Mouse (Mus musculus) kidney, postnatal 4 days (tissue): Measurements from ENCODE around the gene Card10.

Source experiments
- DNase-seq, 2 experiments: peaks; one replicate each; pipeline ENCODE4 v3.0.0; 2021; ENCODE audit warnings: mixed read lengths in 2 of 2

The Card10 gene

DNA sequence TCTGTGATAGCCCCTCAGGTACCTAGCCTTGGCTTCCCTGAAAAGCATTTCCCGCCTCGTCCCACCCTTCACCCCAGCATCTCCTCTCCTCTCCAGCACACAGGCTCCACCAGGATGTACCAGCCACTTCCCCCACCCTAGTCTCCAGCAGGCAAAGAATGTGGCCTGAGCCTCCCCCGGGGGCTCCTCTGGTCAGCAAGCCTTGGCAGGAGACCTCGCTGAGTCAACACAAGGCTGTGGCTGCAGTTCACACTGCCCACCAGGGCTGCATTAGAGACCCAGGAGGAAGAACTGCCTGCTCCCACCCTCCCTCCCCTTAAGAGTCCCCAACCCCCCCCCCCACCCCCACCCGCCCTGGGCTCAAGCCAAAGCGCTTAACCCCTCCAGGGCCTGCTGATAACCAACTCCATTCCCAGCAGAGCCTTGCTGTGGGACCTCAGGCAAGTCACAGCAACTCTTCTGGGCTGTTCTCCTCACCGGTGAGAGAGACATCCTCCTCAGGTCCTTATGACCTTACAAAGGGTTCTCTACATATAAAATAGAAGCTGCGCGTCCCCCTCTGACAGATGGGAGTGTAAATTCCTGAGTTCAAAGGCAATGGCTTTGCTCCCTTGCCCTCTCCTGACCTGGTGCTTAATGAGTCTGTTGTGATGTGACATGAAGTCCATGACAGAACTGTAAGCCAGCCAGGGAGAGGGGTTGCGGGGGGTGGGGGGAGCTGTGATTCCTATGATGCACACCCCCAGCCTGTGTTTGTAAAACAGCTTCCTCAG, 31.6 kb upstream of the Card10 start:
- peak; percentile 69 to 82 for DNase-seq

DNA sequence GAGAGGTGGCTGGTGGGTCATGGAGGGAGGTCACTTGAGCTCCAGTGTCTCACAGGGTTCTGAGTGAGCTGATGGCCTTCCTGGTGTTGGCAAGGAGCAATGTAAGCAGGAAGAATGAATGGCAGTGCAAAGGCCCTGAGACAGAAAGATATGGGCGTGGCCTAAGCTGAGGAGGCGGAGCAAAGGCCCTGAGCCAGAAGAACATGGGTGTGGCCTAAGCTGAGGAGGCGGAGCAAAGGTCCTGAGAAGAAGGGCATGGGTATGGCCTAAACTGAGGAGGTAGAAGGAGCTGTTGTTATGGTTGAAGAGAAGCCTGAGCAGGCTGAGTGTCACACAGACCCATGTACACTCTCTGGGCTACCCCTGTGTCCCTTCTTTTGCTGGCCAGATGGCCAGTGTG, 30.7 kb upstream of the Card10 start:
- DNase-seq, result peak in 1 of 2 experiments; percentile 55

DNA sequence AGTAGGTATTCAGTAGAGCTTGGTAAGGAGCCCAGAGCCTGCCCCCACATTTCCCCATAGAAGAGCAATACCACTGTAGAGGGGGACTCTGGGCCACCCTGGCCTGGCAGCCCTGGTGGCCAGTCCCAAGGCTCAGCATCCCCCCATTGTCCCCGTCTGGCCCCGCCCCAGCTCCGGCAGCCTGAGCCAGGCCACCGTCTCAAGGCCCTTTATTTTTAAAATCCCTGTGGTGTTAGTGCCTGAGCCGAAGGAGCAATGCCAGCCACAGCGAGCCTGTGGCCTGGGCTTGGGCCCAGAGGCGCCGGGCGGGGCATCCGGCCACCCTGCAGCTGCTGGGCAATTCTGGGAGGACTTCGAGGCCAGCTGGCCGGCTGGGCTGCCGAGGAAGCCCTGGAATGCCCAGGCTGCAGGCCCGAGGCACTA, 29.9 kb upstream of the Card10 start:
- DNase-seq, result peak; percentile 82 to 90

GRCm38 (mm10) chr15:78831720-78832657, 29.1 kb upstream of the Card10 start:
- peak; percentile 77 to 88 for DNase-seq

GRCm38 (mm10) chr15:78830742-78831719, 28.2 kb upstream of the Card10 start:
- DNase-seq, result peak in 1 of 2 experiments; percentile 53

GRCm38 (mm10) chr15:78829636-78830035, 26.8 kb upstream of the Card10 start:
- no peak for DNase-seq

DNA sequence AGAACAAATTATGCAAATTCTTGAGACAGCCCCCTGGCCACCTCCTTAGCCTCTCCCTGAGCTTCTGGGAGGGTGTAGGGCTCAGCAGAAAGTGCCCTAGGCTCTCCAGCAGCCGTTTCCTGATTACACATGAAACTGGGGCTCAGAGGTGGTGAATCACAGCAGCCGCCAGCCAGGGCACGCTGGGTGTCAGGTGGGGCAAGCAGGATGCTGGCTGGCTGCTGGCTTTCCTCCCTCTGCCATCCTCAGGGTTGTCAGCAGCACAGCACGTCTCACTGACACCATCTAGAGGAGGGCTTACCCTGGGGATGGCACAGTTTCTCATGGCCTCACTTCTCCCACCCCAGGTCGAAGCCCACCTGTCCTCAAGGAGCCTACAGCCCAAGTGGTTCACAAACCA, 25.5 kb upstream of the Card10 start:
- DNase-seq, result peak in 1 of 2 experiments; percentile 44

DNA sequence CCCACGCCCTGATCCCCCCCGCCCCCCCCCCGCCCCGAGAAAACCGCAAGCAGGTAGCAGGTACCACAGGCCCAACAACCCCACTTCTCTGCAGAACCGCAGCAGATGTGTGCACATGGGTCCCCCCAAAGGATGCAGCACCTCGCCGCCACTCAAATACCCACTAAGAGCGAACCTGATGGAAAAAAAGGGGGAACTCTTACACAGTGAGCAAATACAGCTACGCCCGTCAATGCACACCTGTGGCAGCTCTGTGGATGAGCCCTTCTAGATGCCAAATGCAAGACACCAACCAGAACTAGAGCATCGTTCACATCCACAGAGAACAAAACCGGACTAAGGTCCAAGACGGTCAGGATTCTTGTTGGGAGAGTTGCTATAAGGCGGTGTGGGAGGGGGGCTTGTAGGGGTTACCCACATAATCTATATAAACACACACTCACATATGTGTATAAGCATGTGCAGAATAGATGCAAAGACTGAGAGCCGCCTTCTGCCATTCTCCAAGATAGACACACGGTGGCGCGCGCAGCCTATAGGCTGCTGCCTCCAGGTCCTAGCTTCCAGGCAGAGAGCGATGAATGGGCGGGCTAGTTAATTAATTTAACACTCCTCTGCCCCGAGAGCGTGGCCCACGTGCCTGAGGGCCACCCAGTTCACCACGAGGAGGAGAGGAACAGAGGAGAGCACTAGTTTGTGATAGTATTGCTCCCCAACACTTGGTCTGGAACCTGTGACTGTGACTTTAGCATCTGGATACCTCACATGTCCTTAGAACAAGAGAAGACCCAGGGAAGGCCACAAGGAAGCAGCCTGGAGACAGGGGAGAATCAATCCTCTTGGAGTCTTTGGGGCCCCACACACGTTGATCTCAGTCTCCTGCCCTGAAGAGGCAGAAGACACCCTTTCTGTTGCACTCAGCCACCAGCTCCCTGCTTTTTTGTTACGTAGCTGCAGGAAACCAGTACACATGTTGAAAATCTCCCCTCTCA, 23.7 kb upstream of the Card10 start:
- peak; percentile 83 to 89 for DNase-seq

DNA sequence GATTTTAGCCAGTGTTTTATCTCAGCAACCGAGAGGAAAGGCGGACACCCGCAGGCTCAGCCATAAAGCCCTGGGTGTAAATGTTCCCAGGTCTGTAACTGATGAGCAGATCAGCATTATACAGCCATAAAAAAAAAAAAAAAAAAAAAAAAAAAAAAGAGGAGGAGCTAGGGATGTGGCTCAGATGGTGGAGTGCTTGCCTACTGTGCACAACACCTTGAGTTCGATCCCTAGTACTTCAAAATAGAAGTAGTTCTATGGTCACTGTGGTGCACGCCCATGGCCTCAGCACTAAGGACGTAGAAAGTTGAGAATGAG, 13.2 kb upstream of the Card10 start:
- DNase-seq, result no peak

- no peak for DNase-seq
Observed at GRCm38 (mm10) chr15:78815314-78816073, 12.7 kb upstream of the Card10 start.

- no peak for DNase-seq
Observed at GRCm38 (mm10) chr15:78813603-78814002, 10.8 kb upstream of the Card10 start.

- no peak for DNase-seq
Observed at GRCm38 (mm10) chr15:78810146-78810545, 7.3 kb upstream of the Card10 start.

GRCm38 (mm10) chr15:78809739-78810138, 6.9 kb upstream of the Card10 start:
- no peak for DNase-seq

DNA sequence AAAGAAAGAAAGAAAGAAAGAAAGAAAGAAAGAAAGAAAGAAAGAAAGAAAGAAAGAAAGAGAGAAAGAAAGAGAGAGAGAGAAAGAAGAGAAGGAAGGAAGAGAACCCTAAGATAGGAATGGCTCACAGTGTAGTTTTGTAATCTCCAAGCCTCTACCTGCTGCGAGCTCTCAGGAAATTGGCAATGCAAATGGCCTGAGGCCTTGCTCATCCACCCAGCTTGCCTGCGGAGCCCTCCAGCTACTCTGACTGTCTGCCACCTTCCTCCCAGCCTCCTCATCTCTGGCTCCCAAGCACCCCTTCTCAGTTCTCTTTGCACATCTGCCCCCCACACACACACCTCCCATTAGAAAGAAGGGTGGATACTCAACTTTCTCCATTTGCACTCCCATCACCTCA, 6.1 kb upstream of the Card10 start:
- no peak for DNase-seq

DNA sequence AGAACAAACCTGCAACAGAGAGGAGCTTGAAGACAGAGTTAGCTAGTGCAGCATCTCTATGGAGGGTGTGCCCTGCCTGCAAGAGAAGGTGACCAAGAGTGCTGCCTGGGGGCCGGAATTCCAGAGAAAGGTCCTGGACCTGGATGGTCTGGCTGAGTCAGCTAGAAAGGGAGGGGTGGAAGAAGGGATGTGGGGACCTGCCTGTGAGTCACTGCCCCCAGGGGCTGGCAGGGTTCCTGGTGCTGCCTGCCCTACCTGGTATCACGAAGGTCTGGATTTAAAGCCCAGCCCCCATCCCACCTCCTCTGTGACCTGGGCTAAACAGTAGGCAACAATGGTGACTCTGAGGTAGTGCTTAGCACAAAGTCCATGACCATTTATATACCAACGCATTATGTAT, 4.3 kb upstream of the Card10 start:
- peak in 1 of 2 experiments; percentile 62 for DNase-seq

DNA sequence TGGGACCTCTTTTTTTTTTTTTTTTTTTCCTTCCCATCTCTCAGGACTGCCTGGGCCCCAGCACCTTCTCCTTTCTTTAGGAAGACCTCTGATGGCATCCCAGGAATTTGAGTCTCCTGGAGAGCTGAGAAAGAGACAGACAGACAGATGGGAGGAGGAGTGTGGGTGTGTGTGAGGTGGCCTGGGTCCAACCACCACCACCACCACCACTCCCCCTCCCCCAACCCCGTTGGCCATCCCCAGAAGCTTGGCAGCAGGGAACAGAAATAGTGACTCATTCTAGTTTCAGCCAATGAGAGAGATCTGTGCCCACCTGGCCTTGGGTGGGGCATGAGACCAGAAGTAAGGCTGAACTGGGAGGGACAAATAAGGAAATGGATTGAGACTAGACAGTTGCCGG, 3.8 kb upstream of the Card10 start:
- peak in 1 of 2 experiments; percentile 51 for DNase-seq

DNA sequence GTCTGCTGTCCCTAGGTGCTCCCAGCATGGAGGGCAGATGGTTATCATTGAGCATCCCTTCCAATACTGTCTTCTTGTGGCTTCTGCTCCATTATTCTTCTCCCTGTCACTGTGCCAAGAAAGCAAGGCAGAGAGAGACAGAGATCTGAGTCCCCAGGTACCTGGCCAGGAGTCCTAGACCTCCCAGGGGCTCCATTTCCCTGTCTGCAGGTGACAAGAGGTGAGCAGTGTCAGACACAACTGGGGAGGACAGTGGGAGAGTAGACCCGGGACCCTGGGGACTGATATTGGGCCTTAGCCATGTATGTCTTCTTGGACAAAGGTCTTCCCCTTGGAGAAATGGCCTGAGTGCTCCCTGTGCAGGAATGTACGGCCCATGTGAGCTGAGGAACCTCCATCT, 2.5 kb upstream of the Card10 start:
- no peak for DNase-seq

GRCm38 (mm10) chr15:78804326-78804725, 1.5 kb upstream of the Card10 start:
- peak; percentile 53 to 68 for DNase-seq

DNA sequence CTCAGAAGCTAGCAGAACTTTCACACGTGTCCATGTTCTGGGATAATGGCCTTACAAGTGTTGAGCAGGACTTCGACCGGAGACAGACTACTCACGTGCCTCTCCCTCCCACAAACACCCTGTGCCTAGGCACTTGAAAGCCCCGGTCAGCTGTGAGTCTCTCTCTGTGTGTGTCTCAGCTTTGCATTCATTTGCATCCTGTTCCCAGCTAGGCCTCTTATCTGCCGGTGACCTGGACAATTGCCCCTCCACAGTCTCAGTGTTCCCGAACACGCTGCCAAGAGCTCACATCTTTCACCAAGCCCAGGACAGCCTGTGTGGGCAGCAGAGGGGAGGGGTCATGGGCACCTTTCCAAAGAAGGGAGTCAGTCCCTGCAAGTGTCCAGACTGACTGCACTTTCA, 658 bp upstream of the Card10 start:
- peak; percentile 67 to 78 for DNase-seq

DNA sequence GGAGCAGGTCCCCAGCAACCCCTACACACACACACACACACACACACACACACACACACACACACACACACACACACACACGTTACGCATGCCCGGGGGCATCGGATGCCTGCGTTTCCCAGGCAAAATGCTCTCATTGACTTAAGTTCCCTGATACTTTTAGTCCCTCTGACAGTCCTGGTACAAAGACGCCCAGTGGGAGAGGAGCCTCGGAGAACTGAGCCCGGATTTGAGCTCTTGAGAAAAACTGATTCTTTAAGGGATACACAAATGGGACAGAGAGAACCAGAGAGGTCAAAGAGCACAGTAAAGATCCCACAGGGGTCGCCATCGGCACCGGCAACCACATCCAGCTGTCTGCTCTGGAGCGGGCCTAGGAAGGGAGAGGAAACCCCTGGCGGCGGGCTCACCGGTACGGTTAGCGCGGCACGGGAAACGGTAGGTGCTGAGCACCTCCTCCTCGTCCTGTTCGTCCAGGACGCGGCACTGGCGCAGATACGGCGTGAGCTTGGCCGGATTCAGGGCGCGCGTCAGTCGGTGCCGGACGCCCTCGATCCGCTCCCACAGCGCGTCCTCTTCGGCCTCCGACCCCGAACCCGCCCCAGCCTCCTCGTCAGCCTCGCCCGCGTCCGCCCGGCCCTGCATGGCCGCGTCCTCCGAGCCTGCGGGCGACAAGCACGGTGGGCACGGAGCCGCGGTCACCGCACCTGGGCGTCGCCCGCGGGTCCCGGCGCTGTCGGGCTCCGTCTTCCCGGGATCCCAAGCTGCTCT, 686 bp downstream of the Card10 start:
- peak; percentile 54 to 67 for DNase-seq
